Mouse (Mus musculus): ENCODE measurements around the gene Cinp. TPM values are rescaled to one million over a fixed set of nuclear protein-coding genes. Genes with fewer than 3 reads are reported as not detected.

Cinp gene
- total and polyA plus RNA-seq, 3 experiments, result 162 to 210 TPM; not detected in 1

- 0 out of 2 replicates have a peak, but pooled peaks have one; percentile 56 for TF ChIP-seq UBTF (IDR thresholded peaks at IDR 0.05; ENCODE audit: borderline replicate concordance, insufficient read depth, low read depth, low read length)
- no peak for TF ChIP-seq POLR2AphosphoS5 (IDR thresholded peaks at IDR 0.05; ENCODE audit: borderline replicate concordance, low read depth, low read length)
- TF ChIP-seq USF2 (IDR thresholded peaks at IDR 0.05; ENCODE audit: borderline replicate concordance in 1 of 2, insufficient read depth in 1 of 2, low read depth in 1 of 2, low read length in 2 of 2), result no peak
- TF ChIP-seq TAL1 (IDR thresholded peaks at IDR 0.05; ENCODE audit: low read length), result no peak
- no peak for TF ChIP-seq ZNF384 (IDR thresholded peaks at IDR 0.05; ENCODE audit: low read depth, low read length)
- peak; percentile 59; the same call in 1 of the 2 replicates for TF ChIP-seq TBP (IDR thresholded peaks at IDR 0.05; ENCODE audit: low read depth, low read length)
- TF ChIP-seq EP300 (IDR thresholded peaks at IDR 0.05; ENCODE audit: low read depth in 1 of 2, low read length in 2 of 2), result no peak
- TF ChIP-seq GABPA (IDR thresholded peaks at IDR 0.05; ENCODE audit: low read depth, low read length), result no peak
- peak; percentile 84 for TF ChIP-seq MXI1 (IDR thresholded peaks at IDR 0.05; ENCODE audit: low read depth, low read length)
- TF ChIP-seq ETS1 (IDR thresholded peaks at IDR 0.05; ENCODE audit: low read depth, low read length), result peak; percentile 65
- peak; percentile 45; the same call in 1 of the 2 replicates for TF ChIP-seq TCF12 (IDR thresholded peaks at IDR 0.05; ENCODE audit: low read depth, low read length)
Observed at GRCm38 (mm10) chr12:110850010-110850928, 38.7 kb downstream of the Cinp start, which contains the start of gene Zfp839 (continued).

GRCm38 (mm10) chr12:110846191-110846765 lies 42.7 kb downstream of the Cinp start:
- H3K27ac ChIP-seq (ENCODE audit: control insufficient read depth, low read depth, low read length), result no peak overlapping the region
- peak overlapping the region; percentile 54 for H3K9ac ChIP-seq (ENCODE audit: control insufficient read depth, low read depth, low read length, poor library complexity, severe bottlenecking)
- peaks cover 0 to 16% of the 10 kb centered on the region in 2 experiments; a peak in 3 of 4 replicates for H3K4me1 ChIP-seq (ENCODE audit: control insufficient read depth in 1 of 2, insufficient read depth in 2 of 2, low read length in 2 of 2)
- no peak for DNase-seq (ENCODE audit: low read depth, low spot score)
- H3K36me3 ChIP-seq (ENCODE audit: control insufficient read depth in 1 of 2, insufficient read depth in 2 of 2, low read length in 2 of 2), result peaks cover 0 to 6% of the 10 kb centered on the region in 2 experiments; a peak in 1 of 4 replicates
- no peaks in the 10 kb centered on the region for H3K27me3 ChIP-seq (ENCODE audit: control insufficient read depth in 1 of 2, insufficient read depth in 2 of 2, low read length in 2 of 2)
- H3K79me2 ChIP-seq (ENCODE audit: control insufficient read depth, insufficient read depth, low read length, poor library complexity), result peaks cover 6% of the 10 kb centered on the region; the same call in 1 of the 2 replicates
- TF ChIP-seq USF1 (IDR thresholded peaks at IDR 0.05; ENCODE audit: low read depth, low read length), result no peak
- no peak for TF ChIP-seq SMC3 (IDR thresholded peaks at IDR 0.05; ENCODE audit: low read depth, low read length)
- TF ChIP-seq ZMIZ1 (IDR thresholded peaks at IDR 0.05; ENCODE audit: low read depth, low read length), result no peak
- TF ChIP-seq ZC3H11A (IDR thresholded peaks at IDR 0.05; ENCODE audit: low read depth, low read length), result no peak
- TF ChIP-seq NRF1 (IDR thresholded peaks at IDR 0.05; ENCODE audit: insufficient read depth, low read depth, low read length, poor library complexity, severe bottlenecking), result no peak
- TF ChIP-seq USF2 (IDR thresholded peaks at IDR 0.05; ENCODE audit: borderline replicate concordance in 1 of 2, insufficient read depth in 1 of 2, low read depth in 1 of 2, low read length in 2 of 2), result no peak
- no peak for TF ChIP-seq GABPA (IDR thresholded peaks at IDR 0.05; ENCODE audit: low read depth, low read length)
- no peak; the same call in 1 of the 2 replicates for TF ChIP-seq MXI1 (IDR thresholded peaks at IDR 0.05; ENCODE audit: low read depth, low read length)
- TF ChIP-seq TBP (IDR thresholded peaks at IDR 0.05; ENCODE audit: low read depth, low read length), result no peak
- TF ChIP-seq EP300 (IDR thresholded peaks at IDR 0.05; ENCODE audit: low read depth in 1 of 2, low read length in 2 of 2), result no peak
- no peaks in the 10 kb centered on the region for H3K9me3 ChIP-seq (replicated peaks; ENCODE audit: insufficient read depth, low read length)
- peak overlapping the region; percentile 36 to 71 for H3K4me3 ChIP-seq (ENCODE audit: control insufficient read depth in 1 of 2, insufficient read depth in 1 of 2, low read depth in 2 of 2, low read length in 2 of 2)
